Mouse (Mus musculus): Measurements from ENCODE around the gene Amn1.
"Not testable (repeated sequence)": the region's sequence is repeated elsewhere in the genome, so short reads cannot be mapped to it uniquely, and the experiment has no call there.

Amn1 gene

DNA sequence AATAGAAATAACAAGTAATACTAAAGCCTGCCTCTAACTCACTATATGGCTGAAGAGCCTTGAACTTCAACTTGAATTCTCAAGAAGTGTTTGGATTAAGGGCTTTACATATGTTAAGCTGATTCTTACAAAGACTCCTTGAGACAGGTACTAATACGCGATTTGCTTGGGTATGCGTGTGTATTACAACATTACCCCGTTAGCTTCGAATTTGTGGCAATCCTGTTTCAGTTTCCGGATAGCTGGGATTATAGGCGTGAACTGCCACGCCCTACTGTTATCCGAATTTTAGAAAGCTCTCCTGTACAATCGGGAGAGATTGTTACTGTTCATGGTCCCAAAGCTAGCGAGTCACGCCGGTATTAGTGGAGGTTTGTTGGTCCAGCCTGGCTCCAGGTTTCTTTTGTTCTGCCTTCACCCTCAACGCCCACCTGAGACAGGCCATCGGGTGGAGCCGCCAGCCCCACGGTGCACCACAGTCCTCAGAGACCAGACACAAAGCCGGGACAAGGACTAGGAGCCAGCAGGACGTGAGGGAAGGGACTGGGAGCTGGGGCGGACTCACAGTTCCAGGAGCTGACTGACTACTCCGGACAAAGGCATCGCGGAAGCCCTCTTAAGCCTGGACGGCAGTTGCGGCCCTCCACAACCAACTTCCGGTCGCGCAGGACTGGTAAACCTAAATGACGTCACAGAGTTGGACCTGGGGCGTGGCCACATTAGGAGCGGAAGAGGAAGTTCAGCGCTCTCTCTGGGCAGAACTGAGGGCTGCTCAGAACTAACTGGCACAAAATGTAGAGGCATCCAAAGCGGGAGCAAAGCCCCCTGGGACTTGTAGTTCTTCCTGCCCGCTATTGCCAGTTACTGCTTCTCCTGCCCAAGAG, at the start of gene Amn1:
Gene Amn1 (minus strand): TSS at position 672 of the 884 bp plus-strand sequence.
- peak; percentile 100 for DNase-seq (ENCODE audit: low spot score)

DNA sequence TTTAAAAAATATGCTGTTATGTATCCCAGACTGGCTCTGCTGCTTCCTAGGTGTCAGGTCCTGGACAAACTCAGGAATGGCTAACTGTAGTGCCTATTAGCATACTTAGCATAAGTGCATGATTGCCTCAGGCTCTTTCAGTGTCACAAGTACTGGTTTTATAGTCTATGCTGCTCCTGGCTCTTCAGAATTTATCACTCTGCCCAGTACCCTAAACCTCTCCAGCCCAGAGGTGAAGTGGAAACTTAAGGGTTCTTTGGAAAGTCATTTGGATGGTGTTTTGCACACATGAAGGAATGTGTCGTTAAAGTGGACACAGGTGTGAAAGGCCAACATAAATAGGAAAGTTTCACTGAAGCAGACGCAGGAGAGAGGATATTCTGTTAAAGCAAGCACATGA, 48.3 kb upstream of the Amn1 start:
- no peak for DNase-seq (ENCODE audit: low spot score)

DNA sequence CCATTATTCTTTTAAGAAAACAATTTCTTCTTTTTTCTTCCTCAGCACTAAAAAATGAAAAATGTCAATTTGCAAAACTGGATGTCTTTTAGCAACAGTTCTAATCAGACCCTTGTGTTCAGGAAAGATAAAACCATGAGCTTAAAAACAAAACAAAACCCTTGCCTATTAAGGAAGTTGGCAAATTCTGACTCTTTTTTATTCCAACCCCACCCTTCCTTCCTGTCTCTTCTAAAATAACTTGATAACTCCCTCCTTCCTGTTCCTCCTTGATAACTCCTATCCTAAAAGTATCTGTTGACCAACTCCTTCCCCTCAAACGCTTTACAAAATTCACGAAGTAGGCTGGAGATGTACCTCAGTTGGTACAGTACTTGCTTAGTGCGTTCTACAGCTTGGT, 45.4 kb upstream of the Amn1 start:
- DNase-seq (ENCODE audit: low spot score), result no peak

DNA sequence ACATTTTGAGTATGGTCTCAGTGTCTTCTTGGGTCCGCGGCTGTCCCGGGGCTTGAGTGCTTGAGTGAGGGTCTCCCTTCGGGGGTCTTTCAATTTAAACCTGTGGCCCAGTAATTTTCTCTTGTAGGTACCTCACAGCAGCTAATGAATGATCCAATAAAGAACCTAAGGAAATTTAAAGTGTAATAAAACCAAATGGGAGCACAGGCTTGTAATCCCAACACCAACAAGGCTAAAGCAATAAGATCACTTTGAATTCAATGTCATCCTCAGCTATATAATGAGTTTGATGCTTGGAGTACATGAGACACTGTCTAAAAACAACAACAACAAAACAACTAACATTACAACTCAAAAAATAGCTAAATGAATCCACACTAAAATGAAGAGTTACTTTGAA, 36.2 kb upstream of the Amn1 start:
- no peak for DNase-seq (ENCODE audit: low spot score)

DNA sequence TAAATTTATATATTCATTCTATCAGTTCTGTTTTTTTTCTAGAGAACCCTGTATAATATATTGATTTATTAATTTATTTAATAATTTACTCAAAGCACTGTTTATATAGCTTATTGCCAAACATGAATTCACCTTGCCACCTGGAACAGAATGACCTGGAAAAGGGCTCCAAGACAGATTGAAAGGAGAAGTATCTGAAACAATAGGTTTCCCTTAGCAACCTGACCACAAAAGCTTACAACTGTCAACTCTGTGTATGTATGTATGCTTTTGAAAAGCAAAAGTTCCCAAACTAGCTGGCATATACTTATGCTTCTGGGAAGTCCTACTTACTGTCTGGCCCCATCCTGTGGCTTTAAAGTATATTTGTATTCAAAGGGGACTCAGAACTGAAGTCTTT, 32.8 kb upstream of the Amn1 start:
- no peak for DNase-seq (ENCODE audit: low spot score)

DNA sequence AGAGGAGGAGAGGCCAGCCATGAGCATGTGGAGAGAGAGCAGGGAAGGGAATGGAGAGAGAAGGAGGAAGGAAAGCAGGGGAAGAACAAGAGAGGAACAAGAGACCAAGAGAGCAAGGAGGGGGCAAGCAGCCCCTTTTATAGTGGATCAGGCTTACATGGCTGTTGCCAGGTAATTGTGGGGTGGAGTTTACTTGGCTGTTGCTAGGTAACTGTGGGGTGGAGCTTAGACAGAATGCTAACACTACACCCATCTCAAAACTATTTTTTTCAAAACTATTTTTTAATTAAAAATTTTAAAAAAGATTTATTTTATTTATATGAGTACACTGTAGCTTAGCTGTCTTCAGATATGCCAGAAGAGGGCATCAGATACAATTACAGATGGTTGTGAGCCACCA, 10.1 kb upstream of the Amn1 start:
- no peak for DNase-seq (ENCODE audit: low spot score)

DNA sequence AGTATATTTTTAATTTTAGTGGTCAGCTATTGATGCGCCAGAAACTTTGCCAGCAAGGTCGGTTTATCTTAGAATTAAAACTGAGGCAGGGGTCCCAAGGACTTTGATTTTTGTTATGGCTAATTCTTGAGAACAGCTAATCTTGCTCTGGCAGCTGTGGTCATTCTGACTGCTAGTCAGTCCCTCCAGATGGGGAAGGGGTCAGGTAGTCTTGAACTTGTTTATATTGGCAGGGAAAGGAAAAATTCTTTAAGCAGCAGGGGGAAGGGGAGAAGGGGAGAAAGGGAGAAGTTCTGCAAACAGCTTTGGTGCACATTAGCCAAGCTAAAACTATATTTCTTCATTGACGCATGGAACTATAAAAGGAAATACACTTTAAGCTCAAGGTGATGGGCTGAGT, 8.6 kb upstream of the Amn1 start:
- DNase-seq (ENCODE audit: low spot score), result no peak

DNA sequence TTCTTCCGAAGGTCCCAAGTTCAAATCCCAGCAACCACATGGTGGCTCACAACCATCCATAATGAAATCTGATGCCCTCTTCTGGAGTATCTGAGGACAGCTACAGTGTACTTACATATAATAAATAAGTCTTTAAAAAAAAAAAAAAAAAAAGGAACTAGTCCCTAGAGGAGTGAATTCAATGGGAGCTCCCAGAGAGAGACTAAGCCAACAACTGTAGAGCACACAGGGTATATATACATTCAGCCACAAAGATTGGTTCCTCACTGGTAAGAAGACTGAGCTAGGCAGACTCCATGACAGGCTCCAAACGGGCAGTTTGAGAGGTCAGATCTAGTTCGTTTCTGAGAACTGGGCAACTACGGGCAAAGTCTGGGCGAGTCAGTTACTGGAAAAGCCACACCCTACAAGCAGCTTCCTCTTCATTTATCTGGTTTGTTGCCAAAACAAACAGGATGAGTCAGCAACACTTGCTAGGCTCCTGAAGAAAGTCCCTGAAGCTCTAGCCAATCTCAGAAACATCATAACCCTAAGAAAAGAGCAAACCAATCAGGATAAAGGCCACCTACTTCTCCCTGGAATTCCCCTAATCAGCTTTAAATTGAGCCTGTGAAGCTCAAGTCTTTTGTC, 4.9 kb upstream of the Amn1 start:
- DNase-seq (ENCODE audit: low spot score), result peak; percentile 13

DNA sequence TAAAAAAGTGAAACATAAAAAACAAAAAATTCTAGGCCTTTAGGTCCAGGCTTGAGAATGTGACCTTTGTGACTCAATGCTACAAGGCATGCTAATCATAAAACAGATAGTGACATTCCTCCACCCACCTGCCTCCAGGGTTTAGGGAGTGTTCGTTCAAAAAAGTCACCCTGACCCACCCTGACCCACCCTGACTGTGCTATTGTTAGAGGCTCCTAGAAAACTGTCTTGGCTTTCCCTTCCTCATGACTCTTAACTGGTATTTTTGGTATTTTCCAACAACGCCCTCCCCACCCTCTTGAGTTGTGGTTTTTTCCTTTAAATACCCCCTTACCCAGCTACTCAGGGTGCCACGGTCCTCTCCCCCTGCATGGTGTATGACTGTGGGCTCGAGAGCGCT, 3.4 kb upstream of the Amn1 start:
- not testable (repeated sequence) for DNase-seq (ENCODE audit: low spot score)

DNA sequence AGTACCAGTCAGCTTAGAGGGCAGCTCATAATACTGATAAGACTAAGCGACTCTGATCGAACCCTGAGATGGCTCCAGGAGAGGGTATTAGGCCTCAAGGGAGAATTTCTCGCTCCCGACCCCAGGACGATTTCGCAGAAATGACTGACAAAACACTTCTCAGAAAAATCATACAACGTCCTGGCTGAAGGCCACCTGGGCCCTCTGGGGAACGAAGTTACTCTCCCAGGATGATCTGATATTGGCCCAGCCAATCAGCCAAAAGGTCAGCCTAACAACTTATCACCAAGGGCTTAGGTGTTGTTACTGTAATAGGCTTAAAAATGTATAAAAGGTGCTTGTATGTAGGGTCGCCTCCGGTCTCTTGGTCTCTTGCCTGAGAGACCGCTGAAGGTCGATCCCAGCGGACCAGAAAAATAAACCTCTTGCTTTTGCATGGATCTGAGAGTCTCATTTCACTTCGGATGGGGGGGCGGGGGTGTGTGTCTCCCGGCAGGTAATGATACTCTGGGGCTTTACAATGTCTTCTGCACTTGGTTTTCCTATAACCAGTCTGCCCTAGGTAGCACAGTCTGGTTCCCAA, 919 bp upstream of the Amn1 start:
- DNase-seq (ENCODE audit: low spot score), result no peak

DNA sequence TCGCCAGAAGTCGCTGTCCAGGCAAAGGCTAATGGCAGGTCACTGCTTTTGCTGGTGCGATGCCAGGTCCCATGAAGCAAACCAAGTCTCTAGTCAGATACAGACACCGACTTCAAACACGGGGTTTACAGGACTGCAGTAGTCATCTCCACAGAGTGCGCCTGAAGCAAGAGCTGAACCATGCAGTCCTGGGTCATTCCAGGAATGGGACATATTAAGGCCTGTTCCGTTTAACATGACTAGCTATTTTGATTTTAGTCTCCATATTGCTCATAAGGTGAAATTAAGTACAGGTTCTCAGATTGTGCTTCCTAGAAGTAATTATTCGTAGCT, 379 bp upstream of the Amn1 start:
- DNase-seq (ENCODE audit: low spot score), result no peak

DNA sequence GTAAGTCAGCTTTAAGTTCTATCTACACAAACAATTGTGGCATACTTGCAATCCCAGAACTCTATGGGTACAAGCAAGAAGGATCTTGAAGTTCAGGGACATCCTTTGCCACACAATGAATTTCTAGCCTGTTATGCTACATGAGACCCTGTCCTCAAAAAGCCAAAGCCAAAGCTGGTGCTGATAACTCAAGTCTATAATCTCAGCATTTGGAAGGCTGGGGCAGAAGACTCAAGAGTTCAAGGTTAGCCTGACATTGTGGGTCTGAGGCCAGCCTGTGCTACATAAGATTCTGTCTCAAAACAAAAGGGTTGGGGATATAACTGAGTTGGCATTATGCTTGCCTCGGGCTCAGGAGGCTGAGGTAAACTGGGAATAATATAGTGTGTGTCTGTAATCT, 1.1 kb downstream of the Amn1 start:
- DNase-seq (ENCODE audit: low spot score), result no peak

DNA sequence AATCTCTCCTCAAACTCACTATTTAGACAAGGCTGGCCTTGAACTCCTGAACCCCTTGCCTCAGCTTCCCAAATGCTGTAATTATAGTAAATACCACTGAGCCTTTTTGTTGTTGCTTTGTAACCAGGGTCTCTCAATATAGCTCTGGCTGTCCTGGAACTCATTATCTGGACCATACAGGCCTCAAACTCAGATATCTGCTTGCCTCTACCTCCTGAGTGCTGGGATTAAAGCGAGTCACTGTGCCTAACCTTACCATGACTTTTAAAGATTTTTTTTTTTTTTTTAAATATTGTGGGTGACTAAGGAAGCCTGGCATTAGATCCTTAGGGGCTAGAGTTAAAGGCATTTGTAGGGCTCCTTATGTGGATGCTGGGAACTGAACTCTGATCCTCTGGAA, 4.5 kb downstream of the Amn1 start:
- DNase-seq (ENCODE audit: low spot score), result no peak

DNA sequence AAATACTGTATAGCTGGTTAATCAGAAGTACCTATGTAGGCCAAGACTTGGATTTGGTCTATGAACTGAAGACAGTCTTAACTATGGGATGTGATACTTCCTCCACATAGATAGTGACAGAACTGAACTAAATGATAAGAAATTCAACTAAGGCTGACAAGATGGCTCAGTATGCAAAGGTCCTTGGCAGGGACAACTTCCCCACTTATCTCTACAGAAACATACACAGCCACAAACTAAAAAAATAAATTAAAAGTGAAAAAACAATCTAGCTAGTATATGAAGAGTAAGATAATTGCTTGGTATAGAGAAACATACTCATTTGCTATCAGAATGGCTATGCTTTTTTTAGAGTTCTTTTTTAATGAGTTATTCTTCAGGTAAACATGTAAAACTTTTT, 9.4 kb downstream of the Amn1 start:
- DNase-seq (ENCODE audit: low spot score), result no peak

DNA sequence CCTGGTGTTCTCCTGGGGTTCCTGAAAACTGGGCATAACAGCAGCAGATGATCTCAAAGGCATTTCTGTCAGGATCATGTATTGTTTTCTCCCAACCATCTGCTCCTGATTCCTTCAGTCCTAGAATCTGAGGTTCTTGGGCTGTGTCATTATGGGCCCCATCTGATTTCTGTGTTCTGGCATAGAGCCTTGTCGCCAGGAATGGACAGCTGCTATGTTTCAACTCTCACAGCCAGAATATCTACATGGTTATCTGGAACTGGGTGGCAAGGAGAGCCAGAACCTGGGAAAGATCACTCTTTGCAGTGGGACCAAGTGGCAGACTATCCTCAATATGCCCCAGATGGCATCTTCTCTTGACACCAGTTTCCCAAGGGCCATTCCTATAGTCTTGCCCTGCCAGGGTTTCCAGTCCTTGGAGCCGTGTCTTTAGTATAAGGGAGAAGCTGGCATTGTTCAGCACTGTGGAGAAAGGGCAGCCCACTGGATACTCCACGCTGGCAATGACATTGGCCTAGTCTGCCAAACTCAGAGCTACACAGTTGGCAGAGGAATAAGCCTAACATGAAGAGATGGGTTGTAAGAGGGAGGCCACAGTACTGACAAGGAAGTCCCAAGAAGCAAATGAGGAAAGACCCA, 13.5 kb downstream of the Amn1 start:
- DNase-seq (ENCODE audit: low spot score), result no peak

DNA sequence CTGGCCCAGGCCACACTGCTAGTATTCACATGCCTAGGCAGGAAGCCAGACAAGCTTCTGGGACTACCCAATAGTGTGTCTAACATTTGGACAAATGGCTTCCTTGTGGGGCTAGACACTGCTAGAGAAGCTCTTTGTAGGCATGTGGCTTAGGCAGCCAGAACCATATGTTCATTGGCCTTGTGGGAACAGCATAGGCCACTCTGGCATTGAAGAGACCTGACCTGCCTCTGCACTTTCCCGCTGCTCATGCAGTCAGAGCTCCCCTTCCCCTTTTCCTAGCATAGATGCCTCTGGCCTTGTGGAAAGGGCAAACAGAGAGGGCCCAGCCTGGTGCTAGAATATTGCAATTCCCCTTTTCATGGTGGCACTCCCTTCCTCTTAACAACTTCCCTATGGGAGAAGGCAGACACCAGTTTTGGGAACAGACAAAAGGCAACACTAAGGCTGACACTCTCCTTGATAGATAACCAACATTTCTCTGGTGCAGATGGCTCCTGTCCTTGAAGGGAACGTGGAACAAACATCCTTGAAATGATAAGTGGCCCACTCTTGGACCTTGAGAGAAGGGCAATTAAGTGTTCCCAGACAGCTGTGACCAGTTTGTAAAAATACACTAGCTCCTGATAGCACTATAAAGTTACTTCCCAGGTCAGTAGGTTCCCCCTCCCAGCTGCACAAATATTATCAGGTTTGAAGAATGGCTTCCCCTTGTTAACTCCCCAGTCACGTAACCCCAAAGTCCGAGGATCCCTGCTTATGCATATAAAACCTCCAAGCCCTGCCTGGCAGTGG, 14.5 kb downstream of the Amn1 start:
- DNase-seq (ENCODE audit: low spot score), result no peak

DNA sequence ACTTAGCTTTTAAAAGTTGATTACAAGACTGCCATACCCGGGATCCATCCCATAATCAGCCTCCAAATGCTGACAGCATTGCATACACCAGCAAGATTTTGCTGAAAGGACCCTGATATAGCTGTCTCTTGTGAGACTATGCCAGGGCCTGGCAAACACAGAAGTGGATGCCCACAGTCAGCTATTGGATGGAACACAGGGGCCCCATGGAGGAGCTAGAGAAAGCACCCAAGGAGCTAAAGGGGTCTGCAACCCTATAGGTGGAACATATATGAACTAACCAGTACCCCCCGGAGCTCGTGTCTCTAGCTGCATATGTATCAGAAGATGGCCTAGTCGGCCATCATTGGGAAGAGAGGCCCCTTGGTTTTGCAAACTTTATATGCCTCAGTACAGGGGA, 18.5 kb downstream of the Amn1 start:
- not testable (repeated sequence) for DNase-seq (ENCODE audit: low spot score)

DNA sequence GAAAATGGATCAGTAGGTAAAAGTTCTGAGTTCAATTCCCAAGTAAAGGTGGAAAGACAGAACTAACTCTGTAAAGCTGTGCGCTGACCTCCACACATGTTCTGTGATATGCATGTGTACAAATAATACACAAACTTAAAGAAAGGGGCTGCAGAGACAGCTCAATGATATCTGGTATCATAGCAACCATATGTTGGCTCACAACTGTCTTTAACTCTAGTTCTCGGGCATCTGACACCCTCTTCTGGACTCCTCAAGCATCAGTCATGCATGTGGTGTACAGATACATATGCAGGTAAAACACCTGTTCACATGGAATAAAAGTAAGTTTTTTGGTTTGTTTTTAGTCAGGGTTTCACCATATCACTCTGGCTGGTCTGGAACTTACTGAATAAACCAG, 20.1 kb downstream of the Amn1 start:
- DNase-seq (ENCODE audit: low spot score), result no peak

DNA sequence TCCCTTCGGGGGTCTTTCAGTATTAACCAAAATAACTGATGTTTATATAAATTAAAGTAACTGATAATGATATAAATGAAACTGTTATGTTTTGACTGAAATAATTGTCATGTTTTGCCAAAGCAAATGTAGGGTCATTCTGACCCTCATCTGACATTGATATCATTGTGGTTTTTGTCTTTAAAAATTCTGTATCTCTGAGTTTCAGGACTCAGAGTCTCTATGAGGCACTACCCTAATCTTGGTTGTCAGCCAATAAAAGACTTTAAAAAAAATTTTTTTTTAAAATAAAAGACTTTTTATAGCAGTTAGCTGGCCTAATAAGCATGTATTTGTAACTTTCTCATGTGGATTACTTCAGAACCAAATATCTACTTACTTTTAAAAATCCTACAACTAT, 20.8 kb downstream of the Amn1 start:
- no peak for DNase-seq (ENCODE audit: low spot score)

DNA sequence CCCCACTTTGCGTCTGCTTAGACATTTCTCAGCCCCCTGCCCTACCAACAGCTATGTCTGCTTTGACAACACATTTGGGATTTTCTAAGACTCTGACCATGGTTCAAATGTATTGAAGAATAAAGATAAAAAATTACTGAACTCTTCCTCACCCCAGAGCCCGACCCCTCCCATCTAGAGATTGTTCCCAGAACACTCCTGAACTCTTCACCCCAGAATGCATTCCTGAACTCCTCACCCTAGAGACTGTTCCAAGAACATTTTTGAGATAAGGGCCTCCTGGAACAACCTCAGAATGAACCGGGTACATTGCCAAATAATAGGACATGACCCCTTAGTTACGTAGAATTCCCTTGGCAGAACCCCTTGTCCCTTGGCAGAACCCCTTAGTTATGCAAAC, 21.5 kb downstream of the Amn1 start:
- DNase-seq (ENCODE audit: low spot score), result not testable (repeated sequence)

DNA sequence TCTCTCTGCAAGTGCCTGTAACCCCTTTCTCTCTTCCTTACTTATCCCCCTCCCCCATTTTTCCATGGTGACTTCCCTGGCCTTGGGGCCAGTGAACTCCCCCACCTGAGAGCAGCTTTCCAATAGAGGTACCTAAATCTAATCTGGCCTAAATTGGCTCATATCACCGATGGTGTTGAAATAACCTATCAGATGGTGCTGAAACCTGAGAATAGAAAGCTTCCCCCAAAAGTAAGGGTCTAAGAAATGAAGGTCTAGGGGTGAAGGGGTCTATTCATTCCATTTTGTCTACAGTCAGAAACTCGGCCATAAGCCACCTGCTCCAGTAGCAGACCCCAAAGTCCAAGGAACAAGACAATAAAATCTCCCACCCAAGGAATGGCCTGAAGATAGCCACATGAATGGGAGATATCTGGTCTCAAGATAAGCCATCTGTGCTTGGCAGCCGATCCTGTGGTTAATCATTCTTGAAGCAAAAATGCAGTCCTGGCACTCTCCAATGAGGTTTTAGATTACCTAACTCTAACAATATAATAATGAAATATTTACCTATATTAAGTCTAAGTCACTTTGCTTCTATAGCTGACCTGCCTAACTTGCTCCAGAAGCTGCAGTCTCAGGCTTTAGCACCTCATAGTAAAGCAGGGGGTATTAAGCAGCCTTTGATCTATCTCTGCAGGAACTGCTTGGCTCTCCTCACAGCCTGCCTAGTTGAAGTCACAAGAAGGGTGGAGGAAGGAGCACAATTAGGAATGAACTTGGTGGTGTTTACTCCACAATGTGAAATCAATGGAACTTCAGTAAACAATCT, 33.3 kb downstream of the Amn1 start:
- DNase-seq (ENCODE audit: low spot score), result no peak
